Mouse (Mus musculus) MEL (cell line): Measurements from ENCODE around the gene Arl13a. TPM values are rescaled to one million over a fixed set of nuclear protein-coding genes. Genes with fewer than 3 reads are reported as not detected.

Source experiments
- DNase-seq: peaks from one replicate; pipeline ENCODE4 v3.0.0; 2011; ENCODE audit warnings: low read depth, low spot score
- H3K27ac ChIP-seq: 2 replicates; pipeline ENCODE4 v1.5.1; 2012; ENCODE audit warnings: low read depth, mild to moderate bottlenecking, control low read depth, low read length, moderate library complexity; ENCODE audit not compliant: control insufficient read depth
- H3K27me3 ChIP-seq, 2 experiments: fragments of 150-350 bp in 1 of 2; sonication (generic) in 1 of 2; 2 replicates each; pipeline ENCODE4 v1.6.1; 2012; ENCODE audit warnings: low read length in 2 of 2, mild to moderate bottlenecking in 2 of 2, improper control_type of control experiment in 1 of 2, moderate library complexity in 1 of 2; ENCODE audit not compliant: insufficient read depth in 2 of 2, control insufficient read depth in 1 of 2
- H3K36me3 ChIP-seq, 2 experiments: 2 replicates each; pipeline ENCODE4 v1.6.1; 2012 to 2014; ENCODE audit warnings: low read length in 2 of 2, improper control_type of control experiment in 1 of 2, inconsistent platforms in 1 of 2, mild to moderate bottlenecking in 1 of 2; ENCODE audit not compliant: insufficient read depth in 2 of 2, control insufficient read depth in 1 of 2
- H3K4me1 ChIP-seq, 2 experiments: fragments of 150-350 bp in 1 of 2; sonication (generic) in 1 of 2; 2 replicates each; pipeline ENCODE4 v1.6.1; 2012; ENCODE audit warnings: low read length in 2 of 2, improper control_type of control experiment in 1 of 2, mild to moderate bottlenecking in 1 of 2; ENCODE audit not compliant: insufficient read depth in 2 of 2, control insufficient read depth in 1 of 2
- H3K4me3 ChIP-seq, 2 experiments: fragments of 150-350 bp in 1 of 2; sonication (generic) in 1 of 2; 2 replicates each; pipeline ENCODE4 v1.5.1; 2012; ENCODE audit warnings: low read depth in 2 of 2, low read length in 2 of 2, mild to moderate bottlenecking in 2 of 2, moderate library complexity in 2 of 2, control low read depth in 1 of 2, improper control_type of control experiment in 1 of 2; ENCODE audit not compliant: control insufficient read depth in 1 of 2, insufficient read depth in 1 of 2
- H3K79me2 ChIP-seq: 2 replicates; pipeline ENCODE4 v1.6.1; 2012; ENCODE audit warnings: mild to moderate bottlenecking, low read length, moderate library complexity; ENCODE audit not compliant: control insufficient read depth, poor library complexity, insufficient read depth
- H3K9ac ChIP-seq: 2 replicates; pipeline ENCODE4 v1.6.1; 2012; ENCODE audit warnings: low read depth, mild to moderate bottlenecking, control low read depth, low read length, moderate library complexity; ENCODE audit not compliant: control insufficient read depth, poor library complexity, severe bottlenecking
- H3K9me3 ChIP-seq: fragments of 150-350 bp; sonication (generic); replicated peaks from 2 replicates; pipeline ENCODE4 v1.6.1; 2012; ENCODE audit warnings: mild to moderate bottlenecking, low read length, improper control_type of control experiment, moderate library complexity; ENCODE audit not compliant: insufficient read depth
- BHLHE40 ChIP-seq: IDR thresholded peaks from 2 replicates; pipeline ENCODE4 v1.6.1; 2012; ENCODE audit warnings: low read depth, mild to moderate bottlenecking, inconsistent platforms, low read length, improper control_type of control experiment, borderline replicate concordance
- CHD1 ChIP-seq: IDR thresholded peaks from 2 replicates; pipeline ENCODE4 v1.6.1; 2012; ENCODE audit warnings: low read depth, mild to moderate bottlenecking, inconsistent platforms, low read length, improper control_type of control experiment
- CHD2 ChIP-seq: IDR thresholded peaks from 2 replicates; pipeline ENCODE4 v1.6.1; 2011; ENCODE audit warnings: low read length, improper control_type of control experiment
- CTCF ChIP-seq, 3 experiments: IDR thresholded peaks in 2 of 3; conservative IDR thresholded peaks in 1 of 3; 2 replicates each; pipeline ENCODE4 v1.5.1; 2011 to 2012; ENCODE audit warnings: low read length in 3 of 3, low read depth in 2 of 3, mild to moderate bottlenecking in 2 of 3, improper control_type of control experiment in 1 of 3, inconsistent platforms in 1 of 3, mixed read lengths in 1 of 3, moderate library complexity in 1 of 3; ENCODE audit not compliant: control insufficient read depth in 1 of 3, insufficient read depth in 1 of 3, poor library complexity in 1 of 3, severe bottlenecking in 1 of 3
- E2F4 ChIP-seq: IDR thresholded peaks from 2 replicates; pipeline ENCODE4 v1.6.1; 2011; ENCODE audit warnings: low read depth, low read length, improper control_type of control experiment, borderline replicate concordance
- ELF1 ChIP-seq: IDR thresholded peaks from 2 replicates; pipeline ENCODE4 v1.6.1; 2014; ENCODE audit warnings: low read depth, mild to moderate bottlenecking, inconsistent platforms, low read length, improper control_type of control experiment, moderate library complexity
- EP300 ChIP-seq, 2 experiments: IDR thresholded peaks; 2 replicates each; pipeline ENCODE4 v1.6.1; 2011; ENCODE audit warnings: improper control_type of control experiment in 2 of 2, low read length in 2 of 2, low read depth in 1 of 2, mild to moderate bottlenecking in 1 of 2
- ETS1 ChIP-seq: IDR thresholded peaks from 2 replicates; pipeline ENCODE4 v1.6.1; 2012; ENCODE audit warnings: low read depth, mild to moderate bottlenecking, inconsistent platforms, low read length, improper control_type of control experiment, moderate library complexity
- GABPA ChIP-seq: IDR thresholded peaks from 2 replicates; pipeline ENCODE4 v1.6.1; 2012; ENCODE audit warnings: low read depth, mild to moderate bottlenecking, inconsistent platforms, low read length, improper control_type of control experiment, moderate library complexity
- GATA1 ChIP-seq: IDR thresholded peaks from 2 replicates; pipeline ENCODE4 v1.6.1; 2011; ENCODE audit warnings: low read depth, low read length, improper control_type of control experiment
- HCFC1 ChIP-seq: IDR thresholded peaks from 2 replicates; pipeline ENCODE4 v1.6.1; 2012; ENCODE audit warnings: low read depth, mild to moderate bottlenecking, inconsistent platforms, low read length, improper control_type of control experiment, moderate library complexity
- KAT2A ChIP-seq: conservative IDR thresholded peaks from 2 replicates; pipeline ENCODE4 v1.6.1; 2012; ENCODE audit warnings: low read depth, low read length, improper control_type of control experiment, inconsistent platforms
- MAX ChIP-seq: IDR thresholded peaks from 2 replicates; pipeline ENCODE4 v1.6.1; 2011; ENCODE audit warnings: low read length, improper control_type of control experiment
- MAZ ChIP-seq: IDR thresholded peaks from 2 replicates; pipeline ENCODE4 v1.6.1; 2012; ENCODE audit warnings: low read depth, mild to moderate bottlenecking, inconsistent platforms, low read length, improper control_type of control experiment
- MEF2A ChIP-seq: IDR thresholded peaks from 2 replicates; pipeline ENCODE4 v1.6.1; 2014; ENCODE audit warnings: low read depth, mild to moderate bottlenecking, inconsistent platforms, low read length, improper control_type of control experiment; ENCODE audit not compliant: poor library complexity, insufficient replicate concordance, severe bottlenecking; ENCODE audit errors: extremely low read depth
- MXI1 ChIP-seq: IDR thresholded peaks from 2 replicates; pipeline ENCODE4 v1.6.1; 2011; ENCODE audit warnings: mild to moderate bottlenecking, low read depth, low read length, improper control_type of control experiment
- MYC ChIP-seq: IDR thresholded peaks from 2 replicates; pipeline ENCODE4 v1.6.1; 2011; ENCODE audit warnings: low read depth, mild to moderate bottlenecking, low read length, improper control_type of control experiment, moderate library complexity
- POLR2A ChIP-seq, 2 experiments: IDR thresholded peaks; 2 replicates each; pipeline ENCODE4 v1.6.1; 2011 to 2012; ENCODE audit warnings: low read length in 2 of 2, mild to moderate bottlenecking in 2 of 2, control low read depth in 1 of 2, improper control_type of control experiment in 1 of 2, low read depth in 1 of 2, moderate library complexity in 1 of 2; ENCODE audit not compliant: control insufficient read depth in 1 of 2, insufficient read depth in 1 of 2, poor library complexity in 1 of 2
- SMC3 ChIP-seq: IDR thresholded peaks from 2 replicates; pipeline ENCODE4 v1.6.1; 2011; ENCODE audit warnings: low read depth, low read length, improper control_type of control experiment
- TBP ChIP-seq: IDR thresholded peaks from 2 replicates; pipeline ENCODE4 v1.8.0; 2011; ENCODE audit warnings: low read depth, low read length, improper control_type of control experiment
- TCF12 ChIP-seq: IDR thresholded peaks from 2 replicates; pipeline ENCODE4 v1.6.1; 2014; ENCODE audit warnings: low read depth, mild to moderate bottlenecking, inconsistent platforms, low read length, improper control_type of control experiment, moderate library complexity
- UBTF ChIP-seq: IDR thresholded peaks from 2 replicates; pipeline ENCODE4 v1.6.1; 2012; ENCODE audit warnings: low read depth, mild to moderate bottlenecking, inconsistent platforms, low read length, improper control_type of control experiment, moderate library complexity, borderline replicate concordance; ENCODE audit not compliant: insufficient read depth
- USF1 ChIP-seq: IDR thresholded peaks from 2 replicates; pipeline ENCODE4 v1.6.1; 2014; ENCODE audit warnings: low read depth, mild to moderate bottlenecking, inconsistent platforms, low read length, improper control_type of control experiment, moderate library complexity
- USF2 ChIP-seq, 2 experiments: IDR thresholded peaks; 2 replicates each; pipeline ENCODE4 v1.6.1; 2011 to 2012; ENCODE audit warnings: improper control_type of control experiment in 2 of 2, low read length in 2 of 2, borderline replicate concordance in 1 of 2, inconsistent platforms in 1 of 2, low read depth in 1 of 2, mild to moderate bottlenecking in 1 of 2; ENCODE audit not compliant: insufficient read depth in 1 of 2
- ZC3H11A ChIP-seq: IDR thresholded peaks from 2 replicates; pipeline ENCODE4 v1.6.1; 2012; ENCODE audit warnings: low read depth, mild to moderate bottlenecking, inconsistent platforms, low read length, improper control_type of control experiment
- ZMIZ1 ChIP-seq: IDR thresholded peaks from 2 replicates; pipeline ENCODE4 v1.6.1; 2012; ENCODE audit warnings: low read depth, mild to moderate bottlenecking, inconsistent platforms, low read length, improper control_type of control experiment, moderate library complexity
- polyA plus RNA-seq, 2 experiments: library from polyadenylated mRNA; stranded (reverse) in 1 of 2; unstranded in 1 of 2; fragments of >175 nt in 1 of 2; fragments of >200 nt in 1 of 2; gene quantifications; 2 replicates each; pipeline versions ENCODE4 v1.2.1 to v1.2.4; 2012; ENCODE audit warnings: low replicate concordance in 2 of 2, low read depth in 1 of 2; ENCODE audit not compliant: insufficient read length in 2 of 2, insufficient read depth in 1 of 2, missing spikeins in 1 of 2
- total RNA-seq: library from RNA; depleted of rRNA; stranded (reverse); fragments of 300-350 nt; gene quantifications from 2 replicates; pipeline ENCODE4 v1.2.3, GENCODE M21; 2012

Arl13a gene
- total and polyA plus RNA-seq, 3 experiments: 0.25 TPM; not detected in 2

DNA sequence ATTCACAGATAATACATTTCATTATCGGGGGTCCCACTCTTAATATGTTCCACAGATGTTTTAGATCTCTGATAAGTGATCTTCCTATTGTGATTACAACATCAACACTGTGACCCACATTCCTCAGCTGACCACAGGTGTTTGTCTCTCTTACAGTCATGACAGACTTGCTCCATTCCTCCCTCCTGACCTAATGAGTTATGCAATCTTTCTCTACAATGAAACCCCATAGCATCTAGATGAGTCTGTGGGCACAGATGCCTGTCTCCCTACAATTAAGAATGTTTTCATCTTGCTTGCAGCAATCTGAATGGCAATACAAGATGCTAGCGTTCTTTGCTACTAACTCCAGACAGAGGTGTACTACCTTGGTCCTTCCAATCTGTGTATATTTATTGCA, 26.9 kb upstream of the Arl13a start:
- DNase-seq: no peak
- TF ChIP-seq ZC3H11A (no peak), CHD1 (no peak), ELF1 (no peak), CTCF (IDR thresholded peaks at IDR 0.05 in 2 of 3, conservative IDR thresholded peaks at IDR 0.05 in 1 of 3; ENCODE audit: control insufficient read depth in 1 of 3, insufficient read depth in 1 of 3, low read depth in 2 of 3, low read length in 3 of 3, poor library complexity in 1 of 3, severe bottlenecking in 1 of 3) (no peak), ETS1 (no peak), GATA1 (no peak), E2F4 (no peak), MAZ (no peak), HCFC1 (no peak), UBTF (no peak), TCF12 (no peak), POLR2A (IDR thresholded peaks at IDR 0.05; ENCODE audit: control insufficient read depth in 1 of 2, insufficient read depth in 1 of 2, low read depth in 1 of 2, low read length in 2 of 2, poor library complexity in 1 of 2) (no peak), ZMIZ1 (no peak), GABPA (no peak), MYC (no peak), MAX (no peak)
- H3K9ac ChIP-seq: no peak overlapping the region
- H3K4me3 ChIP-seq: no peak overlapping the region
- no peaks in the 10 kb centered on the region for H3K79me2 ChIP-seq
- no peaks in the 10 kb centered on the region for H3K9me3 ChIP-seq
- peaks cover 0 to 8% of the 10 kb centered on the region in 2 experiments; a peak in 2 of 4 replicates for H3K4me1 ChIP-seq
- H3K27ac ChIP-seq: no peak overlapping the region
- H3K27me3 ChIP-seq: no peaks in the 10 kb centered on the region
- H3K36me3 ChIP-seq: peaks cover 0 to 4% of the 10 kb centered on the region in 2 experiments; a peak in 2 of 4 replicates

DNA sequence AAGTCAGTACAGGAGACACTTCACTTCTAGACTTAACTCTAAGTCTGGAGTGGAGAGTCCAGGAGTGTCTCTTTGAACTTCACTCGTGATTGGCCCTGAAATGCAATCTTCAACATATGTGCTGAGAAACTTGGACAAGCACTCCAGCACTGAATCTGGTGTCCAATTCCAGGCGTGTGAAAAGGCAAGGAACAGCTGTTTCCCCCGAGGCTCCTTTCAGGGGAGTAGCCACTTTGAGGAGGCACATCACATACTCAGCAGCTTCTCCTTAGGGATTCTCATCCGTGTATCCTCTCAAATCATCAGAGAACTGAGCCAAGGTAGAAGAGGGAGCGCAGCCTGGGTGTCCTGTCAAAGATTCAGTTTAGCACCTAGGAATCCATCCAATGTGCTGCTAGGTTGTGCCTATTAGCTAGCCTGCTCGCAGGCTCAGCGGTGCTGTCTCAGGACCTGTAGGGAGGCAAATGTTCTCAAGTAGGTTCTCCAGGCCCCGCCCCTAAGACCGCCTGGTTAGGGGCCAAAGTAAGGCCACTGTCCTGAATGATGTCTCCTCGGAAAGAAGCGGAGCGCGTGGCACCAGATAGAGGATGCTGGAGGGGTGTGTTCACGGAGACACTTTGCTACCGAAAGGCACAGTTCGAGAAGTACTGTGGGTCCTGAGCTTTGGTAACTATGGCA, 25.1 kb upstream of the Arl13a start, which contains the start of gene Xkrx:
Gene Xkrx, minus strand, starts transcription at position 34 of the 678 bp plus-strand sequence.
- no peak within 1 kb of the TSS for H3K4me3 ChIP-seq
- TF ChIP-seq KAT2A (no peak), UBTF (no peak), BHLHE40 (no peak), USF2 (IDR thresholded peaks at IDR 0.05; ENCODE audit: borderline replicate concordance in 1 of 2, insufficient read depth in 1 of 2, low read depth in 1 of 2, low read length in 2 of 2) (no peak), TCF12 (no peak), CHD2 (no peak), MAZ (no peak), EP300 (IDR thresholded peaks at IDR 0.05; ENCODE audit: low read depth in 1 of 2, low read length in 2 of 2) (no peak), MYC (no peak), SMC3 (no peak), TBP (no peak), GATA1 (no peak), MAX (no peak), MXI1 (no peak), MEF2A (no peak), USF1 (no peak)
- no peak within 1 kb of the TSS for H3K27ac ChIP-seq
- H3K36me3 ChIP-seq: peaks cover 0 to 3% of the 10 kb centered on the region in 2 experiments; a peak in 2 of 4 replicates
- no peaks in the 10 kb centered on the region for H3K9me3 ChIP-seq
- H3K9ac ChIP-seq: no peak within 1 kb of the TSS
- no peaks in the 10 kb centered on the region for H3K27me3 ChIP-seq
- H3K79me2 ChIP-seq: no peaks in the 10 kb centered on the region
- peaks cover 0 to 6% of the 10 kb centered on the region in 2 experiments; a peak in 2 of 4 replicates for H3K4me1 ChIP-seq
- DNase-seq: no peak
